Mouse (Mus musculus) MEL (cell line): ENCODE data around the gene Tbca. TPM values are rescaled to one million over a fixed set of nuclear protein-coding genes. Genes with fewer than 3 reads are reported as not detected.
A peak's percentile ranks its signal among the peaks of the same experiment; 100 is the strongest.

Source experiments
- DNase-seq: peaks from one replicate; pipeline ENCODE4 v3.0.0; 2011; ENCODE audit warnings: low read depth, low spot score
- H3K27ac ChIP-seq: 2 replicates; pipeline ENCODE4 v1.5.1; 2012; ENCODE audit warnings: low read depth, mild to moderate bottlenecking, control low read depth, low read length, moderate library complexity; ENCODE audit not compliant: control insufficient read depth
- H3K27me3 ChIP-seq, 2 experiments: fragments of 150-350 bp in 1 of 2; sonication (generic) in 1 of 2; 2 replicates each; pipeline ENCODE4 v1.6.1; 2012; ENCODE audit warnings: low read length in 2 of 2, mild to moderate bottlenecking in 2 of 2, improper control_type of control experiment in 1 of 2, moderate library complexity in 1 of 2; ENCODE audit not compliant: insufficient read depth in 2 of 2, control insufficient read depth in 1 of 2
- H3K36me3 ChIP-seq, 2 experiments: 2 replicates each; pipeline ENCODE4 v1.6.1; 2012 to 2014; ENCODE audit warnings: low read length in 2 of 2, improper control_type of control experiment in 1 of 2, inconsistent platforms in 1 of 2, mild to moderate bottlenecking in 1 of 2; ENCODE audit not compliant: insufficient read depth in 2 of 2, control insufficient read depth in 1 of 2
- H3K4me1 ChIP-seq, 2 experiments: fragments of 150-350 bp in 1 of 2; sonication (generic) in 1 of 2; 2 replicates each; pipeline ENCODE4 v1.6.1; 2012; ENCODE audit warnings: low read length in 2 of 2, improper control_type of control experiment in 1 of 2, mild to moderate bottlenecking in 1 of 2; ENCODE audit not compliant: insufficient read depth in 2 of 2, control insufficient read depth in 1 of 2
- H3K4me3 ChIP-seq, 2 experiments: fragments of 150-350 bp in 1 of 2; sonication (generic) in 1 of 2; 2 replicates each; pipeline ENCODE4 v1.5.1; 2012; ENCODE audit warnings: low read depth in 2 of 2, low read length in 2 of 2, mild to moderate bottlenecking in 2 of 2, moderate library complexity in 2 of 2, control low read depth in 1 of 2, improper control_type of control experiment in 1 of 2; ENCODE audit not compliant: control insufficient read depth in 1 of 2, insufficient read depth in 1 of 2
- H3K79me2 ChIP-seq: 2 replicates; pipeline ENCODE4 v1.6.1; 2012; ENCODE audit warnings: mild to moderate bottlenecking, low read length, moderate library complexity; ENCODE audit not compliant: control insufficient read depth, poor library complexity, insufficient read depth
- H3K9ac ChIP-seq: 2 replicates; pipeline ENCODE4 v1.6.1; 2012; ENCODE audit warnings: low read depth, mild to moderate bottlenecking, control low read depth, low read length, moderate library complexity; ENCODE audit not compliant: control insufficient read depth, poor library complexity, severe bottlenecking
- H3K9me3 ChIP-seq: fragments of 150-350 bp; sonication (generic); replicated peaks from 2 replicates; pipeline ENCODE4 v1.6.1; 2012; ENCODE audit warnings: mild to moderate bottlenecking, low read length, improper control_type of control experiment, moderate library complexity; ENCODE audit not compliant: insufficient read depth
- CHD2 ChIP-seq: IDR thresholded peaks from 2 replicates; pipeline ENCODE4 v1.6.1; 2011; ENCODE audit warnings: low read length, improper control_type of control experiment
- E2F4 ChIP-seq: IDR thresholded peaks from 2 replicates; pipeline ENCODE4 v1.6.1; 2011; ENCODE audit warnings: low read depth, low read length, improper control_type of control experiment, borderline replicate concordance
- ETS1 ChIP-seq: IDR thresholded peaks from 2 replicates; pipeline ENCODE4 v1.6.1; 2012; ENCODE audit warnings: low read depth, mild to moderate bottlenecking, inconsistent platforms, low read length, improper control_type of control experiment, moderate library complexity
- GATA1 ChIP-seq: IDR thresholded peaks from 2 replicates; pipeline ENCODE4 v1.6.1; 2011; ENCODE audit warnings: low read depth, low read length, improper control_type of control experiment
- JUND ChIP-seq: IDR thresholded peaks from 2 replicates; pipeline ENCODE4 v1.6.1; 2011; ENCODE audit warnings: low read depth, mild to moderate bottlenecking, improper control_type of control experiment, low read length
- MAZ ChIP-seq: IDR thresholded peaks from 2 replicates; pipeline ENCODE4 v1.6.1; 2012; ENCODE audit warnings: low read depth, mild to moderate bottlenecking, inconsistent platforms, low read length, improper control_type of control experiment
- MEF2A ChIP-seq: IDR thresholded peaks from 2 replicates; pipeline ENCODE4 v1.6.1; 2014; ENCODE audit warnings: low read depth, mild to moderate bottlenecking, inconsistent platforms, low read length, improper control_type of control experiment; ENCODE audit not compliant: poor library complexity, insufficient replicate concordance, severe bottlenecking; ENCODE audit errors: extremely low read depth
- MYB ChIP-seq: IDR thresholded peaks from 2 replicates; pipeline ENCODE4 v1.6.1; 2011; ENCODE audit warnings: mild to moderate bottlenecking, low read depth, low read length, improper control_type of control experiment
- MYC ChIP-seq: IDR thresholded peaks from 2 replicates; pipeline ENCODE4 v1.6.1; 2011; ENCODE audit warnings: low read depth, mild to moderate bottlenecking, low read length, improper control_type of control experiment, moderate library complexity
- NRF1 ChIP-seq: IDR thresholded peaks from 2 replicates; pipeline ENCODE4 v1.6.1; 2014; ENCODE audit warnings: low read depth, mild to moderate bottlenecking, inconsistent platforms, low read length, improper control_type of control experiment, moderate library complexity; ENCODE audit not compliant: poor library complexity, insufficient read depth, severe bottlenecking
- POLR2AphosphoS5 ChIP-seq: IDR thresholded peaks from 2 replicates; pipeline ENCODE4 v1.6.1; 2012; ENCODE audit warnings: low read depth, borderline replicate concordance, mild to moderate bottlenecking, inconsistent platforms, low read length, moderate library complexity, mixed read lengths
- RAD21 ChIP-seq: IDR thresholded peaks from 2 replicates; pipeline ENCODE4 v1.6.1; 2011; ENCODE audit warnings: mild to moderate bottlenecking, low read depth, low read length, improper control_type of control experiment
- RCOR1 ChIP-seq: IDR thresholded peaks from 2 replicates; pipeline ENCODE4 v1.6.1; 2012; ENCODE audit warnings: low read depth, mild to moderate bottlenecking, inconsistent platforms, low read length, improper control_type of control experiment
- SIN3A ChIP-seq: IDR thresholded peaks from 2 replicates; pipeline ENCODE4 v1.6.1; 2012; ENCODE audit warnings: low read length, improper control_type of control experiment, inconsistent platforms
- SMC3 ChIP-seq: IDR thresholded peaks from 2 replicates; pipeline ENCODE4 v1.6.1; 2011; ENCODE audit warnings: low read depth, low read length, improper control_type of control experiment
- TAL1 ChIP-seq: IDR thresholded peaks from 2 replicates; pipeline ENCODE4 v1.6.1; 2012; ENCODE audit warnings: mild to moderate bottlenecking, inconsistent platforms, low read length, moderate library complexity, mixed read lengths
- UBTF ChIP-seq: IDR thresholded peaks from 2 replicates; pipeline ENCODE4 v1.6.1; 2012; ENCODE audit warnings: low read depth, mild to moderate bottlenecking, inconsistent platforms, low read length, improper control_type of control experiment, moderate library complexity, borderline replicate concordance; ENCODE audit not compliant: insufficient read depth
- USF2 ChIP-seq, 2 experiments: IDR thresholded peaks; 2 replicates each; pipeline ENCODE4 v1.6.1; 2011 to 2012; ENCODE audit warnings: improper control_type of control experiment in 2 of 2, low read length in 2 of 2, borderline replicate concordance in 1 of 2, inconsistent platforms in 1 of 2, low read depth in 1 of 2, mild to moderate bottlenecking in 1 of 2; ENCODE audit not compliant: insufficient read depth in 1 of 2
- polyA plus RNA-seq, 2 experiments: library from polyadenylated mRNA; stranded (reverse) in 1 of 2; unstranded in 1 of 2; fragments of >175 nt in 1 of 2; fragments of >200 nt in 1 of 2; gene quantifications; 2 replicates each; pipeline versions ENCODE4 v1.2.1 to v1.2.4; 2012; ENCODE audit warnings: low replicate concordance in 2 of 2, low read depth in 1 of 2; ENCODE audit not compliant: insufficient read length in 2 of 2, insufficient read depth in 1 of 2, missing spikeins in 1 of 2
- total RNA-seq: library from RNA; depleted of rRNA; stranded (reverse); fragments of 300-350 nt; gene quantifications from 2 replicates; pipeline ENCODE4 v1.2.3, GENCODE M21; 2012

The Tbca gene
- total and polyA plus RNA-seq, 3 experiments, result 155 to 263 TPM; not detected in 1

- TF ChIP-seq SMC3, result no peak
- TF ChIP-seq RCOR1, result no peak
- TF ChIP-seq MEF2A, result no peak
- no peak for TF ChIP-seq CHD2
- no peak for TF ChIP-seq TAL1
- TF ChIP-seq ETS1, result no peak
- TF ChIP-seq, all 39 proteins: peak for 0
Measured at GRCm38 (mm10) chr13:94803480-94804057, 14.9 kb downstream of the Tbca start (continued).

DNA sequence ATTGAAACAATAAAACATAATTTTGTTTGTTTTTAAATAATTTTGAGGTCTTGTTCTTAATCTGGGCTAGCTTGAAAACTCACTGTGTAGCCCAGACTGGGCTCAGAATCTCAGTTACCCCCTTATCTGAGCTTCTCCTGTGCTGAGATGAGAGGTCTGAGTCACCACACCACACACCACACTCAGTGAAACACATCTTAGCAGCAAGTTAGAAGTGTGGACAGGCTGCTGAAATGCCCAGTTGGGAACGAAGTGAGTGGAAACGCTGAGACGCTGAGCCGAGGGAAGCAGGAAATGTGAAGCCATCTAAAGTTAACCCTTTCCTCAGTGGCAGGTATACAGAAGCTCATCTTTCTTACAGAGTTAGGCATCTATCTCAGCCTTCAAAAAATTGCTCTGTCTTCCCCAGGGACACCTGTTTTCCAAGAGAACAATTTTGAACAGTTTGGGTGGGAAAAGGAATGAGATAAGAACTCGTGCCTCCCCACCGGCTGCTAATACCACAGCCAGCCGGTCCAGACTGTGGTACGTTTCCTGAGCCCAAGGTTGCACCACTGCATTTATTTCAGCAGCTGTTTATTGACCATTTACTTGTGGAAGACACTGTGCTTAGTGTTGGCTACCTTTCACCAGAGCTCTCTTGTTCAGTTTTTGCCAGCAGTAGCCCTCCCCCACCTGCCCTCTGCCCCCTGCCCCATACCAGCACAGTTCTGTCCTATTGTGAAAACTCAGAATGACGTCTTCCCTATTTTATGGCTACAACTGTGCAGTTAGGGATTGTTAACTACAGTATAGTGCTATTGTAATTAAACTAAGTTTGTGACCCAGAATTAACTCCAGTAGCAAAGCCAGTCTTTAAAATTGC is 17.8 kb downstream of the Tbca start:
- no peak for TF ChIP-seq E2F4
- TF ChIP-seq GATA1, result peak; percentile 21; the same call in 1 of the 2 replicates
- TF ChIP-seq RCOR1, result peak; percentile 47; the same call in 1 of the 2 replicates
- TF ChIP-seq, all 39 proteins: peak for 2
- no peaks in the 10 kb centered on the region for H3K9me3 ChIP-seq
- H3K4me1 ChIP-seq, result no peaks in the 10 kb centered on the region
- no peak overlapping the region for H3K9ac ChIP-seq
- no peaks in the 10 kb centered on the region for H3K27me3 ChIP-seq
- H3K27ac ChIP-seq, result no peak overlapping the region
- peaks cover 9% of the 10 kb centered on the region for H3K79me2 ChIP-seq
- DNase-seq, result peak; percentile 46
- peaks cover 0 to 3% of the 10 kb centered on the region in 2 experiments; a peak in 3 of 4 replicates for H3K36me3 ChIP-seq
- H3K4me3 ChIP-seq, result no peak overlapping the region

GRCm38 (mm10) chr13:94808596-94808995 is 19.9 kb downstream of the Tbca start:
- H3K9me3 ChIP-seq, result no peaks in the 10 kb centered on the region
- no peak overlapping the region for H3K4me3 ChIP-seq
- H3K4me1 ChIP-seq, result no peaks in the 10 kb centered on the region
- no peaks in the 10 kb centered on the region for H3K27me3 ChIP-seq
- peaks cover 11% of the 10 kb centered on the region for H3K79me2 ChIP-seq
- no peak for DNase-seq
- peaks cover 0 to 3% of the 10 kb centered on the region in 2 experiments; a peak in 3 of 4 replicates for H3K36me3 ChIP-seq
- TF ChIP-seq UBTF (no peak), CHD2 (no peak), MYB (no peak), USF2 (IDR thresholded peaks at IDR 0.05; ENCODE audit: borderline replicate concordance in 1 of 2, insufficient read depth in 1 of 2, low read depth in 1 of 2, low read length in 2 of 2) (no peak), MYC (no peak), SIN3A (no peak), POLR2AphosphoS5 (no peak), JUND (no peak), NRF1 (no peak), RAD21 (no peak), MAZ (no peak), E2F4 (no peak)
- H3K27ac ChIP-seq, result no peak overlapping the region
- H3K9ac ChIP-seq, result no peak overlapping the region
